Mouse (Mus musculus) liver, postnatal 0 days (tissue): ENCODE data around the gene Dnajc27.

Experiments used
- CTCF ChIP-seq: sonication (generic); IDR thresholded peaks from 2 replicates; pipeline ENCODE4 v1.5.1; 2016; ENCODE audit warnings: antibody characterized with exemption, low read depth
- EP300 ChIP-seq: IDR thresholded peaks from 2 replicates; pipeline ENCODE4 v1.6.1; 2016; ENCODE audit warnings: antibody characterized with exemption, low read depth, mild to moderate bottlenecking

DNA sequence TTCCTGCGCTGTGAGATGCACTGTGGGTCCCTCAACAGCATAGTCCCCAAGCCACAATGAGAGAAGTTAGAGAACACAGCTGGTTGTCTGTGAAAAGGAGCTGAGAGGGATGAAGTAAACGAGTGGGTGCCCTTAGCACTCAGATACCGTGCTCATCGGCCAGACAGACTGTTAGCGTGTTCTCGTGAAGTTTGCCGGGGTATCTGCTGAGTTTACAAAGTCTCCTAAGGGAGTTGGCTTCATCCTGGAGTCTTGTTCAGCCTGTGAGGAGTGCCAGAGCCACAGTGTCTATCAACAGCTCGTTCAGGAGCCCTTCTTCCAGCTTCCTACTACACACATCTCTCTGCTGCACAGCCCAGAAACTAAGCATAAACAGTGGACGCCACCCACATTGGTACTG, 33.7 kb downstream of the Dnajc27 start:
- no peak for TF ChIP-seq EP300
- no peak for TF ChIP-seq CTCF
